Mouse (Mus musculus) bone marrow, adult 2 months (tissue): ENCODE results near the gene Arid1b.

ENCODE experiments used
- CTCF ChIP-seq: fragments of 200-500 bp; IDR thresholded peaks from 2 replicates; pipeline ENCODE4 v1.5.1; 2011; ENCODE audit warnings: low read length, control low read depth; ENCODE audit not compliant: control insufficient read depth, insufficient read depth
- POLR2A ChIP-seq: fragments of 200-500 bp; IDR thresholded peaks from 2 replicates; pipeline ENCODE4 v1.6.1; 2011; ENCODE audit warnings: low read depth, mild to moderate bottlenecking, control low read depth, low read length, borderline replicate concordance; ENCODE audit not compliant: control insufficient read depth

DNA sequence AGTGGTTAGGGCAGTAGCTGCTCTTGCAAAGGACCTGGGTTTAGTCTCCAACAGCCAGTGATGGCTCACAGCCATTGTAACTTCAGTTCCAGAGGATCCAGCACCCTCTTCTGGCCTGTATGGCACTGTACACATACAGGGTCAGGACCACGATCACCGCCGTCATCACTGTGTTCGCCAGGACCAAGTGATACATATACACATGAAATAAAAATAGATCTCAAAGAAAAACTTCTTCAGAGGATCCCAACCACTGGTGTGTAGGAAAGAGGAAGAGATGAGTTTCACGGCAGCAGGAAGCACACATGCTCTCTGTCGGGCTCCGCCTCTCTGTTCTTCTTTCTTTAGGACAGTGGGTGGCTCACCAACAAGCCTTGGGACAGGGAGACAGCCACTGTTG is 322.4 kb downstream of the Arid1b start:
- TF ChIP-seq CTCF (peak; percentile 55), POLR2A (no peak)
